Mouse (Mus musculus): ENCODE data around the gene Ip6k3. TPM values are rescaled to one million over a fixed set of nuclear protein-coding genes. Genes with fewer than 3 reads are reported as not detected.

The Ip6k3 gene
- total and polyA plus RNA-seq, 3 experiments = 26.3 to 65.7 (median 53.9) TPM

DNA sequence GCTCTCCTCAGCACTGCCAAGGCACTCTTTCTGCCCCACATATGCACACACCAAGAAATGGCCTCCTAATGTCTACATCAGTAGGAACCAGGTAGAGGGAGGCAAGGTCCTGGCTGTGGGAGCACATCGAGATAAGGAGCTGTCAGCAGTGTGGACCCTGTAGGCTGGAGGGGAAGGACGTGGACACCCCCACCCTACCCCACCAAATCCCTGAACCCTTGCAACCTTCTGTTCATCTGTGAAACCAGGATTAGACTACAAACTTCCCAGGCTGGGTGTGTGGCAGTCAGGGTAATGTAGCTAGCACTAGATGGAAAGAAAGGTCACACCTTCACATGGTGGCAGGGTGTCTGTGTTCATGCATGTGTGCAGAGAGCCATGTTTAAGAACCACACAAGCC is 44.5 kb downstream of the Ip6k3 start:
- Histone ChIP-seq H3K4me1 (ENCODE audit: control insufficient read depth in 1 of 2, insufficient read depth in 2 of 2) (peaks cover 5 to 26% of the 10 kb centered on the region in 2 experiments), H3K4me2 (ENCODE audit: insufficient read depth, low read depth, poor library complexity, severe bottlenecking) (no peak overlapping the region), H3K79me2 (replicated peaks; ENCODE audit: control insufficient read depth, extremely low read depth, insufficient read depth, poor library complexity, severe bottlenecking) (no peaks in the 10 kb centered on the region), H3K9ac (ENCODE audit: insufficient read depth, low read depth) (no peak overlapping the region), H3K9me3 (replicated peaks; ENCODE audit: low read length) (no peaks in the 10 kb centered on the region), H3K36me3 (replicated peaks in 1 of 2; ENCODE audit: control insufficient read depth in 1 of 2, insufficient read depth in 1 of 2, low read length in 1 of 2) (peaks cover 55 to 98% of the 10 kb centered on the region in 2 experiments), H3K27ac (ENCODE audit: insufficient read depth, low read depth) (no peak overlapping the region), H3K4me3 (replicated peaks in 1 of 3; ENCODE audit: low read depth in 2 of 3, low read length in 2 of 3, poor library complexity in 1 of 3) (no peak overlapping the region), H3K27me3 (replicated peaks) (no peaks in the 10 kb centered on the region)
- dilution Hi-C loops (cut with MboI; ENCODE audit: extremely low pct_ligation_motif_present, extremely low pct_unique_long_range_greater_than_20kb, low sequenced_read_pairs) (no loop called here), in situ Hi-C loops (cut with MboI; ENCODE audit: low pct_ligation_motif_present, low pct_unique_long_range_greater_than_20kb, low sequenced_read_pairs) (no loop called here)
- TF ChIP-seq ZMIZ1 (IDR thresholded peaks at IDR 0.05; ENCODE audit: low read depth, low read length) = no peak
- DNase-seq (ENCODE audit: extremely low read depth) = no peak

DNA sequence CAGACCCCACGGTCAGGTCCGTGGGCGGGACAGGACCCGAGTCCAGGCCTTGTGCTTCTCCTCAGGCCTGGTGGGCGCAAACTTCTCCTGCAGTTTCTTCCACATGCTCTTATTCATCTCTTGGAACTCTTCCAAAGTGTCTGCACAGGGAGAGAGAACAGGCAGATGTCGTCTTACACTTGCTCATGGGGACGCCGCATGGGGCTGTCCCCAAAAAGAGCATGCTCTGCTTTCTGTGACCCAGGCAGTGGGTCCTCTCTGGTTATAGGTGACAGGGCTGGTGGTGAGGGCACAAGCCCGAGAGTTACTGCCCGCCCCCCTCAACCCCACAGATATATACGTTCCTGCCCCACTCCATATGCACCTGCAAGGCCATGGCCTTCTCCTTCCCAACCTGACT is 44.9 kb downstream of the Ip6k3 start:
- in situ Hi-C loops (cut with MboI; ENCODE audit: low pct_ligation_motif_present, low pct_unique_long_range_greater_than_20kb, low sequenced_read_pairs) = no loop called here
- no peaks in the 10 kb centered on the region for H3K79me2 ChIP-seq (replicated peaks; ENCODE audit: control insufficient read depth, extremely low read depth, insufficient read depth, poor library complexity, severe bottlenecking)
- TF ChIP-seq IRF4 (IDR thresholded peaks at IDR 0.05; ENCODE audit: low read depth, low read length) (no peak), CHD2 (IDR thresholded peaks at IDR 0.05; ENCODE audit: low read length) (no peak), HCFC1 (IDR thresholded peaks at IDR 0.05; ENCODE audit: low read depth, low read length) (no peak), RCOR1 (conservative IDR thresholded peaks at IDR 0.05; ENCODE audit: low read depth, low read length) (no peak), GABPA (IDR thresholded peaks at IDR 0.05; ENCODE audit: insufficient replicate concordance, low read depth, low read length) (no peak), MAZ (IDR thresholded peaks at IDR 0.05; ENCODE audit: low read depth, low read length) (no peak), ZKSCAN1 (IDR thresholded peaks at IDR 0.05; ENCODE audit: borderline replicate concordance, low read depth, low read length) (no peak), UBTF (IDR thresholded peaks at IDR 0.05; ENCODE audit: low read depth, low read length) (no peak), ZC3H11A (IDR thresholded peaks at IDR 0.05; ENCODE audit: low read depth, low read length) (no peak), MXI1 (IDR thresholded peaks at IDR 0.05; ENCODE audit: low read depth, low read length) (no peak), NELFE (IDR thresholded peaks at IDR 0.05; ENCODE audit: low read depth, low read length) (no peak), CHD1 (IDR thresholded peaks at IDR 0.05; ENCODE audit: low read depth, low read length) (no peak), EP300 (IDR thresholded peaks at IDR 0.05; ENCODE audit: low read length) (no peak), MEF2A (IDR thresholded peaks at IDR 0.05; ENCODE audit: borderline replicate concordance, low read depth, low read length) (no peak), ELF1 (IDR thresholded peaks at IDR 0.05; ENCODE audit: low read depth, low read length) (no peak), KAT2A (IDR thresholded peaks at IDR 0.05; ENCODE audit: insufficient replicate concordance, low read length) (no peak), TBP (conservative IDR thresholded peaks at IDR 0.05; ENCODE audit: low read depth, low read length) (no peak)
- H3K4me1 ChIP-seq (ENCODE audit: control insufficient read depth in 1 of 2, insufficient read depth in 2 of 2) = peaks cover 5 to 26% of the 10 kb centered on the region in 2 experiments
- no peak overlapping the region for H3K27ac ChIP-seq (ENCODE audit: insufficient read depth, low read depth)
- dilution Hi-C loops (cut with MboI; ENCODE audit: extremely low pct_ligation_motif_present, extremely low pct_unique_long_range_greater_than_20kb, low sequenced_read_pairs) = no loop called here
- no peak for DNase-seq (ENCODE audit: extremely low read depth)
- no peak overlapping the region for H3K4me3 ChIP-seq (replicated peaks in 1 of 3; ENCODE audit: low read depth in 2 of 3, low read length in 2 of 3, poor library complexity in 1 of 3)
- no peaks in the 10 kb centered on the region for H3K27me3 ChIP-seq (replicated peaks)
- H3K9me3 ChIP-seq (replicated peaks; ENCODE audit: low read length) = no peaks in the 10 kb centered on the region
- peaks cover 55 to 98% of the 10 kb centered on the region in 2 experiments for H3K36me3 ChIP-seq (replicated peaks in 1 of 2; ENCODE audit: control insufficient read depth in 1 of 2, insufficient read depth in 1 of 2, low read length in 1 of 2)
- no peak overlapping the region for H3K4me2 ChIP-seq (ENCODE audit: insufficient read depth, low read depth, poor library complexity, severe bottlenecking)
- no peak overlapping the region for H3K9ac ChIP-seq (ENCODE audit: insufficient read depth, low read depth)
